Mouse (Mus musculus) hindbrain, embryonic 12.5 days (tissue): ENCODE measurements around the gene 1700123O20Rik. TPM values are rescaled to one million over a fixed set of nuclear protein-coding genes. Genes with fewer than 3 reads are reported as not detected.

Experiments
- ATAC-seq: fragments of 200-750 bp; cut with Nextera tagmentation; 2 replicates; pipeline ENCODE4 v1.8.0; 2017; ENCODE audit warnings: moderate TSS enrichment; ENCODE audit not compliant: low FRiP score
- H3K27ac ChIP-seq: fragments of 300-500 bp; sonication (generic); 2 replicates; pipeline ENCODE4 v1.5.1; 2016; ENCODE audit warnings: mild to moderate bottlenecking
- H3K27me3 ChIP-seq: fragments of 300-500 bp; sonication (generic); 2 replicates; pipeline ENCODE4 v1.6.1; 2016; ENCODE audit warnings: mild to moderate bottlenecking
- H3K36me3 ChIP-seq: fragments of 300-500 bp; sonication (generic); 2 replicates; pipeline ENCODE4 v1.6.1; 2016; ENCODE audit warnings: mild to moderate bottlenecking
- H3K4me1 ChIP-seq: fragments of 300-500 bp; sonication (generic); 2 replicates; pipeline ENCODE4 v1.6.1; 2016
- H3K4me2 ChIP-seq: fragments of 300-500 bp; sonication (generic); replicated peaks from 2 replicates; pipeline ENCODE4 v1.6.1; 2016; ENCODE audit warnings: mild to moderate bottlenecking
- H3K4me3 ChIP-seq: fragments of 300-500 bp; sonication (generic); 2 replicates; pipeline ENCODE4 v1.5.1; 2016; ENCODE audit warnings: mild to moderate bottlenecking
- H3K9ac ChIP-seq: fragments of 300-500 bp; sonication (generic); 2 replicates; pipeline ENCODE4 v1.6.1; 2016; ENCODE audit warnings: mild to moderate bottlenecking, moderate library complexity
- H3K9me3 ChIP-seq: fragments of 300-500 bp; sonication (generic); replicated peaks from 2 replicates; pipeline ENCODE4 v1.6.1; 2016; ENCODE audit warnings: mild to moderate bottlenecking
- WGBS: fragments of 180-500 bp; shearing (Covaris S2); methylation state at CpG from one replicate; pipeline ENCODE4 v1.1.7; 2016; 5-methylcytosine and 5-hydroxymethylcytosine counted together
- polyA plus RNA-seq: library from polyadenylated mRNA; unstranded; fragments of >200 nt; fragmentation: Nextera tagmentation; extraction: Ambion mirVana; gene quantifications from 2 replicates; pipeline ENCODE4 v1.2.1, GENCODE M21; 2016

1700123O20Rik gene
- polyA plus RNA-seq, 1 experiment from 2014 or later: 86.4 TPM

- Histone ChIP-seq H3K4me1 (peaks cover 48% of the 10 kb centered on the region), H3K27ac (no peak overlapping the region), H3K4me2 (peak overlapping the region; percentile 92), H3K9me3 (no peaks in the 10 kb centered on the region), H3K4me3 (no peak overlapping the region), H3K36me3 (peaks cover 64% of the 10 kb centered on the region), H3K27me3 (no peaks in the 10 kb centered on the region), H3K9ac (no peak overlapping the region)
- peak; percentile 13 for ATAC-seq
- WGBS: 66% methylated on average over 23 of the region's 23 CpGs
These were observed 35.2 kb upstream of the 1700123O20Rik start for GRCm38 (mm10) chr14:54650621-54651454.

GRCm38 (mm10) chr14:54651556-54651955, 34.5 kb upstream of the 1700123O20Rik start:
- Histone ChIP-seq H3K9me3 (no peaks in the 10 kb centered on the region), H3K36me3 (peaks cover 64% of the 10 kb centered on the region), H3K4me1 (peaks cover 48% of the 10 kb centered on the region), H3K4me2 (peak overlapping the region; percentile 92), H3K27me3 (no peaks in the 10 kb centered on the region), H3K27ac (no peak overlapping the region), H3K4me3 (no peak overlapping the region; the same call in 1 of the 2 replicates), H3K9ac (no peak overlapping the region)
- ATAC-seq: no peak
- 66% methylated on average over 4 of the region's 4 CpGs for WGBS

GRCm38 (mm10) chr14:54652787-54653186, 33.2 kb upstream of the 1700123O20Rik start:
- Histone ChIP-seq H3K9me3 (no peaks in the 10 kb centered on the region), H3K4me2 (peak overlapping the region; percentile 92), H3K27me3 (no peaks in the 10 kb centered on the region), H3K4me1 (peaks cover 48% of the 10 kb centered on the region), H3K36me3 (peaks cover 61% of the 10 kb centered on the region), H3K4me3 (peak overlapping the region; percentile 63), H3K9ac (peak overlapping the region; percentile 90), H3K27ac (peak overlapping the region; percentile 85)
- 0 out of 2 replicates have a peak, but pooled peaks have one; percentile 38 for ATAC-seq
- WGBS: 0% methylated on average over 6 of the region's 7 CpGs

- WGBS: 0% methylated on average over 12 of the region's 12 CpGs
- Histone ChIP-seq H3K9me3 (no peaks in the 10 kb centered on the region), H3K9ac (peak overlapping the region; percentile 90), H3K36me3 (peaks cover 60% of the 10 kb centered on the region), H3K4me1 (peaks cover 43% of the 10 kb centered on the region), H3K27me3 (no peaks in the 10 kb centered on the region), H3K4me2 (peak overlapping the region; percentile 92), H3K4me3 (peak overlapping the region; percentile 63), H3K27ac (peak overlapping the region; percentile 85)
- ATAC-seq: peak; percentile 80
These were observed 32.5 kb upstream of the 1700123O20Rik start for GRCm38 (mm10) chr14:54653496-54653895.

GRCm38 (mm10) chr14:54660009-54660408, 26.0 kb upstream of the 1700123O20Rik start:
- H3K27me3 ChIP-seq: no peaks in the 10 kb centered on the region
- no peak overlapping the region for H3K4me3 ChIP-seq
- H3K4me1 ChIP-seq: no peaks in the 10 kb centered on the region
- no peak overlapping the region for H3K4me2 ChIP-seq
- no peak for ATAC-seq
- no peak overlapping the region for H3K9ac ChIP-seq
- peaks cover 92% of the 10 kb centered on the region for H3K36me3 ChIP-seq
- H3K27ac ChIP-seq: no peak overlapping the region
- H3K9me3 ChIP-seq: no peaks in the 10 kb centered on the region
- WGBS: 93% methylated on average over 2 of the region's 2 CpGs

- peaks cover 94% of the 10 kb centered on the region for H3K36me3 ChIP-seq
- ATAC-seq: no peak
These were observed 21.4 kb upstream of the 1700123O20Rik start for GRCm38 (mm10) chr14:54664477-54665222.

GRCm38 (mm10) chr14:54669381-54669780, 16.6 kb upstream of the 1700123O20Rik start:
- Histone ChIP-seq H3K27ac (no peak overlapping the region), H3K4me1 (no peaks in the 10 kb centered on the region), H3K9me3 (no peaks in the 10 kb centered on the region), H3K4me3 (no peak overlapping the region), H3K36me3 (peaks cover 74% of the 10 kb centered on the region), H3K27me3 (no peaks in the 10 kb centered on the region), H3K9ac (no peak overlapping the region), H3K4me2 (no peak overlapping the region)
- 74% methylated on average over 4 of the region's 4 CpGs for WGBS
- no peak for ATAC-seq

More at GRCm38 (mm10) chr14:54664477-54665222, 21.4 kb upstream of the 1700123O20Rik start:
- no peaks in the 10 kb centered on the region for H3K9me3 ChIP-seq
- H3K9ac ChIP-seq: no peak overlapping the region
- no peak overlapping the region for H3K4me2 ChIP-seq
- no peak overlapping the region for H3K27ac ChIP-seq
- 92% methylated on average over 10 of the region's 10 CpGs for WGBS
- H3K4me1 ChIP-seq: no peaks in the 10 kb centered on the region
- H3K4me3 ChIP-seq: no peak overlapping the region
- no peaks in the 10 kb centered on the region for H3K27me3 ChIP-seq

GRCm38 (mm10) chr14:54674317-54674716, 11.7 kb upstream of the 1700123O20Rik start:
- 91% methylated on average over 2 of the region's 2 CpGs for WGBS
- H3K4me2 ChIP-seq: no peak overlapping the region

GRCm38 (mm10) chr14:54676290-54676689, 9.7 kb upstream of the 1700123O20Rik start:
- no peak overlapping the region for H3K4me3 ChIP-seq
- no peaks in the 10 kb centered on the region for H3K9me3 ChIP-seq
- no peaks in the 10 kb centered on the region for H3K4me1 ChIP-seq
- WGBS: 90% methylated on average over 5 of the region's 5 CpGs
- no peaks in the 10 kb centered on the region for H3K27me3 ChIP-seq
- H3K9ac ChIP-seq: no peak overlapping the region
- H3K4me2 ChIP-seq: no peak overlapping the region
- no peak overlapping the region for H3K27ac ChIP-seq
- no peak for ATAC-seq
- H3K36me3 ChIP-seq: peaks cover 63% of the 10 kb centered on the region

More at GRCm38 (mm10) chr14:54674317-54674716, 11.7 kb upstream of the 1700123O20Rik start:
- Histone ChIP-seq H3K4me3 (no peak overlapping the region), H3K27ac (no peak overlapping the region), H3K27me3 (no peaks in the 10 kb centered on the region), H3K36me3 (peaks cover 65% of the 10 kb centered on the region), H3K9me3 (no peaks in the 10 kb centered on the region), H3K9ac (no peak overlapping the region), H3K4me1 (no peaks in the 10 kb centered on the region)
- ATAC-seq: no peak

GRCm38 (mm10) chr14:54678657-54679304, 7.2 kb upstream of the 1700123O20Rik start:
- Histone ChIP-seq H3K9me3 (no peaks in the 10 kb centered on the region), H3K27ac (no peak overlapping the region), H3K27me3 (no peaks in the 10 kb centered on the region), H3K4me1 (no peaks in the 10 kb centered on the region), H3K4me2 (no peak overlapping the region), H3K9ac (no peak overlapping the region), H3K36me3 (peaks cover 53% of the 10 kb centered on the region), H3K4me3 (no peak overlapping the region)
- no peak for ATAC-seq
- WGBS: 84% methylated on average over 16 of the region's 16 CpGs

- Histone ChIP-seq H3K9me3 (no peaks in the 10 kb centered on the region), H3K36me3 (peaks cover 29% of the 10 kb centered on the region), H3K27me3 (no peaks in the 10 kb centered on the region), H3K4me3 (no peak overlapping the region), H3K4me2 (no peak overlapping the region), H3K27ac (no peak overlapping the region), H3K9ac (no peak overlapping the region), H3K4me1 (peaks cover 9% of the 10 kb centered on the region)
- ATAC-seq: no peak
- WGBS: 93% methylated on average over 3 of the region's 3 CpGs
These were observed 3.6 kb upstream of the 1700123O20Rik start for GRCm38 (mm10) chr14:54682396-54682795.

GRCm38 (mm10) chr14:54685471-54685870, 545 bp upstream of the 1700123O20Rik start:
- peak overlapping the region; percentile 88 for H3K4me3 ChIP-seq
- peak overlapping the region; percentile 89 for H3K9ac ChIP-seq
- 0 out of 2 replicates have a peak, but pooled peaks have one; percentile 4 for ATAC-seq
- WGBS: 14% methylated on average over 8 of the region's 8 CpGs
- H3K4me1 ChIP-seq: peaks cover 23% of the 10 kb centered on the region
- H3K36me3 ChIP-seq: peaks cover 19% of the 10 kb centered on the region
- H3K27me3 ChIP-seq: no peaks in the 10 kb centered on the region
- H3K9me3 ChIP-seq: no peaks in the 10 kb centered on the region
- H3K27ac ChIP-seq: peak overlapping the region; percentile 96
- H3K4me2 ChIP-seq: peak overlapping the region; percentile 84
